Mouse (Mus musculus): ENCODE measurements around the gene Wasf3.
"Not testable (repeated sequence)": the region's sequence is repeated elsewhere in the genome, so short reads cannot be mapped to it uniquely, and the experiment has no call there.

Gene Wasf3

DNA sequence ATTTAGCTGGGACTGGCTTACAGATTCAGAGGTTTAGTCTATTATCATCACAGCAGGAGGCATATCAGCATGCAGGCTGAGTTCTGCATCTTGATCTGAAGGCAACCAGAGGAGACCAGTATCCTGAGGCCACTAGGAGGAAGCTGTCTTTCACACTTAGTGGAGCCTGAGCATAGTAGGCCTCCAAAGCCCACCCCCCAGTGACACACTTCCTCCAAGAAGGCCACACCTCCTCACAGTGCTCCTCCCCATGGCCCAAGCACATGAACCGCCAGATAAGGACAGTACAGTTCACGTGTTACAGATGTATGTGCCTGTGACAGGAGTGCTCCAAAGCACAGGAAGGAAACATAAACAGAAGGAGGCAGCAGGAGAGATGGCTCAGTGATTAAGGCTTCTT is 58.0 kb downstream of the Wasf3 start:
- DNase-seq (ENCODE audit: low spot score in 2 of 2) = no peak

DNA sequence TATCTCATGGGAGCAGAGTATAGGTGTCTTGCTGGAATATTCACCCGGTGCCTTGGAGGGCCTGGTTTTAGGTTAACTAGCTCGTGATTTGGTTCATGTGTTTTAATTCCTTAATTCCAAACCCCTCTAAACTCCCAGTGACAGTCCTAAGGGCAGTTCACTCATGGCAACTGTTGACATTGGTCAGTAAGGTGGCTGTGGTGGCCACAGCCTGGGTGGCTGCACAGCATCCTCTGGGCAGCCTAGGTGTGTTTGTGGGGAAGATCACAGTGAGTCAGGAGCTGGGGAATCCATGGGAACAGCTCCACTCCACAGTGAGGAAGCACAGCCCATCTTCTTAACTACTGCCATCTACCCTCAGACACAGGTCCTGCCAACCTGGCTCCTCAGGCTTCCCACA is 61.8 kb downstream of the Wasf3 start:
- DNase-seq (ENCODE audit: low spot score in 2 of 2) = no peak

DNA sequence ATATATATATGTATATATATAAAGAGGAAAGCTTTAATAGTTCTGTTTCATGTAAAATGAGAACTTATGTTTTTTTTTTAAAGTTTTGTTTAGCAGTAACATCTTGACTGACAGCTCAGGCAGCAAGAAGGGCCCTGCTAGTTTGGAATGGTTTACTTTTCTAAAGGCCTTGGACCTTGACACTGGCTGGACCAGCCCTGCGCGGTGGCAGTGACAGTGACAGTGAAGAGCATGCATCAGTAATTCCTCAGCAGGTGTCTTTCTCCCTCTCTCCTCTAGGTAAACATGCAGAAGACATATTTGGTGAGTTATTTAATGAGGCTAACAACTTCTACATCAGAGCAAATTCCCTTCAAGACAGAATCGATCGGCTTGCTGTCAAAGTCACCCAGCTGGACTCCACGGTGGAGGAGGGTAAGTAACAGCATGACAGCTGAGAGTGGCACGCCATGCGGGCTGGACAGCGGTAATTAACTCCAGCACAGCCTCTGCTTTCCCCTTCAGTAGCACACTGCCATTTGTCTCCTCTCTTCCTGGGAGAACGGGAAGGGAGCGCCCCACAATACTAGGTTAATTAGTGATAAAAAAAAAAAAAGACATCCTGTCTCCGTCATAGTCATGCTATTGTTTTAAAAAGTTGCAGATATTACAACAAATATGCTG is 66.9 kb downstream of the Wasf3 start:
- no peak for DNase-seq (ENCODE audit: low spot score in 2 of 2)

DNA sequence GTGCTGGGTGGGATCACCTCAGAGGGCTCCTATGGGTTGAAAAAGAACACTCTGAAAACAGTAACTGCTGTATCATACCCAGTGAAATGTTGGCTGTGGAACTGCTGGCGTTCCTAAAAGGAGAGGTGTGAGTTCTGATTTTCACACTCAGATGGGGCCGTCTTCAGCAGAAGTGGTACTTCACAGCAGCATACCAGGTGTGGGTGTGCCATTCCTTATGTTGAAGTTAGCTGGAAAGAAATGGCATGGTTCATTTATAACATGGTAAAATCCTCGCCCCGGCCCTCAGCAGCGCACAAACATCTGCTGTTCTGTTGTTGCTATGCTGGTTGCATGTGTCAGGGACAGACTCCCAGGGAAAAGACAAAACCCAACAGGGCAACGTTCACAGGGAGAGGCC is 68.8 kb downstream of the Wasf3 start:
- DNase-seq (ENCODE audit: low spot score in 2 of 2) = no peak

DNA sequence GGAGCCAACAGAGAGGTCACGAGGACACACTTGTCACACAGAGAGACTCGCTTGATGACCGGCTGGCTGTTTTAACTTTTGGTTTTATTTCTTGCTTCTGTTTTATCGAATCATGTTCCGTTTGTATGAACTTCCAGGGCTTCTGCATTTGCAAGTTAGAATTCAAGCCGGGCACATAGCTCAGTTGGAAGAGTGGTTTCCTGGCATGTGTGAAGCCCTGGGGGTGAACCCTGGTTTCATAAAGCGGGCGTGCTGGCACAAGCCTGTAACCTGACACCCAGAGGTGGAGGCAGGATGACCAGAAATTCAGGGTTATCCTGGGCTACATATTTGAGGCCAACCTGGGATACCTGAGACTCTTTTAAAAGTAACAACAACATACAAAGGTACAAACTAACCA is 76.8 kb downstream of the Wasf3 start:
- DNase-seq (ENCODE audit: low spot score in 2 of 2) = no peak

DNA sequence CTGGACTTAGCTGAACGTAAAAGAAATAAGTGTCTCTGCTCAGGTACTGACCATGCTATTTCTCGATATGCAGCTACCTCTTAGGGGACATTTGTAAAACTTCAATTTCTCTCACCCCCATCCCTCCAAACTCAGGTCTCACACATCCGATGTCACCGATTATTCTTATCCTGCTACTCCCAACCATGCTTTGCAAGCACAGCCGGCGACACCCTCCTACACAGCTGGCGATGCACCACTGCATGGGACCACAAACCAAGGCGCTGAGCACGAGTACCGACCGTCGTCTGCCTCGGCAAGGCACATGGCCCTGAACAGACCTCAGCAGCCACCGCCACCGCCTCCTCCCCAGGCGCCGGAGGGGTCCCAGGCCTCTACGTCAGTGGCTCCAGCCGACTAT is 81.9 kb downstream of the Wasf3 start:
- no peak for DNase-seq (ENCODE audit: low spot score in 2 of 2)

DNA sequence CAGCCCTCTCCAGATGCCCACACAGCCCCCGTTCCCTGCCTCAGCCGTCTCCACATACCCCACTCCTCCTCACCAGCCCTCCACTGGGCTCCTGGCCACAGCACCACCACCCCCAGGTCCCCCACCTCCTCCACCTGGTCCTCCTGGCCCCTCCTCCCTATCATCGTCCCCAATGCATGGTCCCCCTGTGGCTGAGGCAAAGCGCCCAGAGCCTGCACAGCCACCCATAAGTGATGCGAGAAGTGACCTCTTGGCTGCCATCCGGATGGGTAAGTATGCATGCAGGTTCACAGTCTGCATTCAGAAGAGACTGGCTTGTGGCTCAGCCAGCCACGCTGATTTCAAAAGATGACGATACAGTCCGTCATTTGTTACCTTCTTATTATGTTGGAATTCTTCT is 83.5 kb downstream of the Wasf3 start:
- DNase-seq (ENCODE audit: low spot score in 2 of 2) = no peak

DNA sequence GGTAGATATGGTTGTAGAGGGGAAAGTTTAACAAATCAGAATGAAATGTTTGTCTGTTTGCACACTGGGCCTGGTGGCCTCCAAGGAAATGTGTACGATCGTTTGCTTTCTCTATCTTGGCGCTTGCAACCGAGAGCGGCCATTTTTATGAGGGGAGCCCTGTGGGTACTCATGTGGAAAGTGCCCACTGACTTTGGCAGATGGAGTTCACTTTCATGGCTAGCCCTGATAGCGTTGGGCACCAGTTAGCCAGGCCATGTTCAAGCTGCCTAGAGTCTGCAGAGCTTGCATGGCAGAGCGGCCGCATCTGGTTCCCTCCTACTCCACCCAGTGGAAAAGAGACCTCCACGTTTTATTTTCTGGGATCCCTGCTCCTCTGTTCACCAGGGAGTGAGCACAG is 86.0 kb downstream of the Wasf3 start:
- no peak for DNase-seq (ENCODE audit: low spot score in 2 of 2)

DNA sequence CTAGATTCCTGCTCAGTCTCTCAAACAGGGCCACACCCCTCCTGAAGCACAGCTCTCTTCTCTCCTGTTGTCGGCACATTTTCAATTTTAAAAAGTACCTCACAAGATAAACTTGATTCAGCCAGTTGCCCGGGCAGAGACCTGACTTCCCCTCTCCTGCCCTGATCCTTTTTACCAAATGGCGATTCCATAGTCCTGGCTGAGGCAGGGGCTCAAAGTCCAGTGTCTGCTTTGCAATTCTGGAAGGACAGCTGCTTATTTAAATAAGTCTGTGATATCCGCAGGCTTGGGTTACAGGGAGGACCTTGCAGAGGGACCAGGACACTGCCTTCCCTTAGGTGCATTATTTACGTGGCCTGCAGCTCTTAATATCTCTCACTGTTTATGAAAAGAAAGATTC is 86.5 kb downstream of the Wasf3 start:
- DNase-seq (ENCODE audit: low spot score in 2 of 2) = no peak

DNA sequence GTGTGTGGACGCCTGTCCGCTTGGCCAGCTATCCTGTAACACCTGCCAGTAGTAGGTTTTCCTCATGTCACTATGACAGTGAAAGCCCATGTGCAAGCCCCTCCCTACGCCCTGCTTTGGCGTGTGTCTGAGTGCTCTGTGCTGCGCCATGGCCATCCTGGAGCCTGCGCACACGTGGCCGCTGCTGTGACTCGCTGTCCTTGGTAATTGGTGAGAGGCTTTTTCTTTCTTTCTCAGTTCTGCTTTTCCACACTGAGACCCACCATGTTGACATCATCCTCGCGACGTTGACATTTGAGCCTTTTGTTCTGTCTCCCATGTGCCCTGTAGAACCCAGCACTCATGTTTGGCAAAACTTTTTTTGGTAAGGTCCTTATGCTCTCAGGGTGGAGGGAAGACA is 87.0 kb downstream of the Wasf3 start:
- no peak for DNase-seq (ENCODE audit: low spot score in 2 of 2)

DNA sequence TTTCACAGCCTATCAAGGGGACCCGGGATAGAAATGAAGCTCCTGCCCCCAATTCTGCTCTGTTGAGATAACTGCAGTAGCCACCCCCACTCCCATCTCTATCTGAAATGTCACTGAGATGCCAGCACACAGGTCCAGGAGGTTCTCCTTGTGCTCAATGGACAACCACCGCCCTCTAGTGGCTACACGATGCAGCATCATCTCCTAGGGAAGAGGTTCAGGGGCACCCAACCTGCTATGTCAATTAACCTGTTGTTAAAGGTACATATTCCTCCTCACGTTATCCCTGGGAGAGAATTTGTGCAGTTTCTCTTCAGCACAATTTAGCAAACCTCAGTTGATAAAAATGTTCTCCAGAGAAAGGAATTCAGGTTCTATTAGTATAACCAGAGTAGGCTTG is 94.8 kb downstream of the Wasf3 start:
- peak in 1 of 2 experiments; percentile 39 for DNase-seq (ENCODE audit: low spot score in 2 of 2)

DNA sequence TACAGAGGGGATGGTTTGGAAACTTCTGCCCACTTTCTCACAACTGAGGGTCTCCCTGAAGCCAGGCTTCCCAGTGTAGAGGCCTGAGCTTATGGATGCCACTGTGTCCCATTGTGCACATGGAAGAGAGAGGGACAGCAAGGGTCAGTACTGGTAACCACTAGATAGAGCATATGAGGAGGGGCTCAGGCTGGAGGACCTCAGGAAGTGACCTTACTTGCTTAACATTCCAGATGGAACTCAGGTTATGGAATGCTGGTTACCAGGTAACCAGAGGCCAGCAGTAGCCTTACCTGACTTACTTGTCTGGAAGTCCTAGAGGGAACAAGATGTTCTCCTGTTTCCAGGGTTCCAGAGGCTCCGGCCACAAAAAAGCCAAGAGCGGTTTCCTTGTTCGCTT is 96.9 kb downstream of the Wasf3 start, which contains the start of gene Gm6408:
Gene Gm6408, plus strand, starts transcription at position 301 of the 400 bp plus-strand sequence.
- not testable (repeated sequence) for DNase-seq (ENCODE audit: low spot score in 2 of 2)

DNA sequence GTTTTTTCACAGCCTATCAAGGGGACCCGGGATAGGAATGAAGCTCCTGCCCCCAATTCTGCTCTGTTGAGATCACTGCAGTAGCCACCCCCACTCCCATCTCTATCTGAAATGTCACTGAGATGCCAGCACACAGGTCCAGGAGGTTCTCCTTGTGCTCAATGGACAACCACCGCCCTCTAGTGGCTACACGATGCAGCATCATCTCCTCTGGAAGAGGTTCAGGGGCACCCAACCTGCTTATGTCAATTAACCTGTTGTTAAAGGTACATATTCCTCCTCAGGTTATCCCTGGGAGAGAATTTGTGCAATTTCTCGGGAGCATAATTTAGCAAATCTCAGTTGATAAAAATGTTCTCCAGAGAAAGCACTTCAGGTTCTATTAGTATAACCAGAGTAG is 104.2 kb downstream of the Wasf3 start:
- not testable (repeated sequence) for DNase-seq (ENCODE audit: low spot score in 2 of 2)

DNA sequence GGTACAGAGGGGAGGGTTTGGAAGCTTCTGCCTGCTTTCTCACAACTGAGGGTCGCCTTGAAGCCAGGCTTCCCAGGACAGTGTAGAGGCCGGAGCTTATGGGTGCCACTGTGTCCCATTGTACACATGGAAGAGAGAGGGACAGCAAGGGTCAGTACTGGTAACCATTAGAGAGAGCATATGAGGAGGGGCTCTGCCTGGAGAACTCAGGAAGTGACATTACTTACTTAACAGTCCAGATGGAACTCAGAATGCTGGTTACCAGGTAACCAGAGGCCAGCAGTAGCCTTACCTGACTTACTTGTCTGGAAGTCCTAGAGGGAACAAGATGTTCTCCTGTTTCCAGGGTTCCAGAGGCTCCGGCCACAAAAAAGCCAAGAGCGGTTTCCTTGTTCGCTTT is 106.3 kb downstream of the Wasf3 start, which contains the start of gene Gm6370:
Gene Gm6370, plus strand, starts transcription at position 301 of the 400 bp plus-strand sequence.
- DNase-seq (ENCODE audit: low spot score in 2 of 2) = not testable (repeated sequence)

DNA sequence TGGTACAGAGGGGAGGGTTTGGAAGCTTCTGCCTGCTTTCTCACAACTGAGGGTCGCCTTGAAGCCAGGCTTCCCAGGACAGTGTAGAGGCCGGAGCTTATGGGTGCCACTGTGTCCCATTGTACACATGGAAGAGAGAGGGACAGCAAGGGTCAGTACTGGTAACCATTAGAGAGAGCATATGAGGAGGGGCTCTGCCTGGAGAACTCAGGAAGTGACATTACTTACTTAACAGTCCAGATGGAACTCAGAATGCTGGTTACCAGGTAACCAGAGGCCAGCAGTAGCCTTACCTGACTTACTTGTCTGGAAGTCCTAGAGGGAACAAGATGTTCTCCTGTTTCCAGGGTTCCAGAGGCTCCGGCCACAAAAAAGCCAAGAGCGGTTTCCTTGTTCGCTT is 117.3 kb downstream of the Wasf3 start, which contains the start of gene 4930449I24Rik:
Gene 4930449I24Rik, plus strand, starts transcription at position 301 of the 400 bp plus-strand sequence.
- not testable (repeated sequence) for DNase-seq (ENCODE audit: low spot score in 2 of 2)

DNA sequence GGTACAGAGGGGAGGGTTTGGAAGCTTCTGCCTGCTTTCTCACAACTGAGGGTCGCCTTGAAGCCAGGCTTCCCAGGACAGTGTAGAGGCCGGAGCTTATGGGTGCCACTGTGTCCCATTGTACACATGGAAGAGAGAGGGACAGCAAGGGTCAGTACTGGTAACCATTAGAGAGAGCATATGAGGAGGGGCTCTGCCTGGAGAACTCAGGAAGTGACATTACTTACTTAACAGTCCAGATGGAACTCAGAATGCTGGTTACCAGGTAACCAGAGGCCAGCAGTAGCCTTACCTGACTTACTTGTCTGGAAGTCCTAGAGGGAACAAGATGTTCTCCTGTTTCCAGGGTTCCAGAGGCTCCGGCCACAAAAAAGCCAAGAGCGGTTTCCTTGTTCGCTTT is 129.0 kb downstream of the Wasf3 start, which contains the start of gene Gm3402:
Gene Gm3402, plus strand, starts transcription at position 301 of the 400 bp plus-strand sequence.
- not testable (repeated sequence) for DNase-seq (ENCODE audit: low spot score in 2 of 2)

All from frontal cortex, postnatal 25 days (tissue).